Mouse (Mus musculus) right cerebral cortex, adult 2 months (tissue): ENCODE measurements at regions not wholly inside any gene's neighbourhood (a gene's known extent, or its start where the extent isn't known, plus 50 kb on each side); places are given as distances from the start of the nearest gene placed in this dataset.

ENCODE experiments used
- DNase-seq, 2 experiments: peaks; one replicate each; pipeline ENCODE4 v3.0.0; 2021 to 2022; ENCODE audit warnings: low spot score in 2 of 2

- no peak for DNase-seq
Observed at GRCm38 (mm10) chr3:56427201-56427600, 243.7 kb upstream of the Nbea start.

DNA sequence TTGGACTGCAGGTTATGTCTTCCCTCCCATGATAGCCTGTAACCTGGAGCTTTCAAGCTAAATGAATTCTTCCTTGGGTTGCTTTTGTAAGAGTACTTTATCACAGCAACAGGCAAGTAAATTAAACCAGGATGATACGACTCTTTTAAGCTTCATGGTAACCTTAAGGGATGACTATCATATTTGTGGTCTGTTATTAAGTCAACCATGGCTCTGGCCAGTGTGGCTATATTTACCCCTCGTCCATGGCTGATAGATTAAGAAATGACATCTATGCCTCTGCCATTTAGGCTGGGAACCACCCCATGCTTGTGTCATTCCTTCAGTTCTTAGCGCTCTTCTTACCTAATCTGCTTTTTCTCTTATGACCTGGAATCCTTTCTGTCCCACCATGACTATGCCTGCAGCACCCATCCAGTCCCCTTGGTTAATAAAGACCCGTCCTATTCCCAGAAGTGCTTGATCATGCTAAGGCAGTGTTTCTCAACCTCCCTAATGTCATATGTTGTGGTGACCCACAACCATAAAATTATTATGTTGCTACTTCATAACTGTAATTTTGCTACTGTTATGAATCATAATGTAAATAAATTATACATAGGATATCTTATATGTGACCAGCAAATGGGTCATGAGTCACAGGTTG lies 214.5 kb upstream of the Nbea start:
- no peak for DNase-seq

DNA sequence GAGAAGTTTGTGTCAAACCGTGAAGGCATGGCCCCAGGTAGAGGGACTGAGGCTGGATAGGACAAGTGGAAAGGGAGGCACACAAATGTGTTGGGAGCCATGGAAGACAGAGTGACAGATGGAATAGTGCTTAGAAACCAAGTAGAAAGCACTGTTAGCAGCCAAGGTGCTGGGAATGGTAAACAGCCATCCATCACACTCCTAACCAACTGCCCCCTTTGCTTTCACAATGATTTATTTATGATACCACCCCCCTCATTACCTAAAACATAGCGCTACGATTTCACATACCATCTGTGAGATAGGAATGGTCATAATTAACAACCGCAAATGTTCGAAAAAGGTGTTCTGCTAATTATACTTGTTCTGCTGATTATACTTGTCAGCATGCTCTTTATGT lies 209.6 kb upstream of the Nbea start:
- no peak for DNase-seq

DNA sequence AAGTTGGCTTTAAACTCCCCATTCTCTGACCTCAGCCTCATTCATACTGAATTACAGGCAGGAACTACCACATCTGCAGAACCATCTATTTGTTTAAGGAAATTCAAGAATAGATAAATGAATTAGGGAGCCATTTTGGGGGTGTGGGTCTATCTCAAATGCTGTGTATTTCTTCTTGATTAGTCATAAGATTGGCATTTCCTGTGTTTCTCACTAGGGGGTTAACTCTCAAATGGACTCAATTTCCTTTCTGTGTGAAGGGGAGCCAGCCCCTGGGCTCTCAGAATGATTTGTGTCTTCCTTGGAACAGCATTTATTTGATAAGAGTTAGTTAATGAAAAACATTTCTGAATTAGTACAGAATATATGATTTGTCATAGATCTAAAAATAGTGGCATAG lies 196.8 kb upstream of the Nbea start:
- DNase-seq = no peak

DNA sequence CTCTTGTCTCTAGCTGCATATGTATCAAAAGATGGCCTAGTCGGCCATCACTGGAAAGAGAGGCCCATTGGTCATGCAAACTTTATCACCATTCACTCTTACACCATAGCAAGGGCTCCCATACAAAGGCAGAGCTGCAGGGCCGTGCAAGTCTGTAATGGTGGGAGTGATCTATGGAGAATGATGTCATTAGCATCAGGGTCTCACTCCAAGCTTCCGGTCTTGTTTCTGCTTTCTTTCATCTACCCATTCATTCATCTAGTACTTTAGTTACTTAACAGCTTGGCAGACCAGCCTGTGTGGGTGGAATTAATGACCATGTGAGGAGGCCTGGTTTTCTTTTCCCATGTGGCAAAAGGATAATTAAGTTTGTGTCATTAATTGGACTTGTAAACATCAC lies 196.0 kb upstream of the Nbea start:
- DNase-seq = no peak

GRCm38 (mm10) chr3:56362543-56362942 lies 179.0 kb upstream of the Nbea start:
- peak; percentile 53 to 58 for DNase-seq

- peak; percentile 18 to 40 for DNase-seq
Observed at GRCm38 (mm10) chr3:56357035-56357701, 173.7 kb upstream of the Nbea start.

GRCm38 (mm10) chr3:56356163-56356882 lies 172.8 kb upstream of the Nbea start:
- DNase-seq = no peak
